Mouse (Mus musculus) liver, postnatal 0 days (tissue): ENCODE data around the gene Pqbp1.
A peak's percentile ranks its signal among the peaks of the same experiment; 100 is the strongest.

Experiments used
- CTCF ChIP-seq: sonication (generic); IDR thresholded peaks from 2 replicates; pipeline ENCODE4 v1.5.1; 2016; ENCODE audit warnings: antibody characterized with exemption, low read depth
- EP300 ChIP-seq: IDR thresholded peaks from 2 replicates; pipeline ENCODE4 v1.6.1; 2016; ENCODE audit warnings: antibody characterized with exemption, low read depth, mild to moderate bottlenecking

GRCm38 (mm10) chrX:7854578-7854977 is 44.5 kb downstream of the Pqbp1 start:
- TF ChIP-seq CTCF = peak; percentile 72
- TF ChIP-seq EP300 = no peak
